Mouse (Mus musculus) gastrocnemius, adult 2 months (tissue): ENCODE results near the gene Rbl2. TPM values are rescaled to one million over a fixed set of nuclear protein-coding genes. Genes with fewer than 3 reads are reported as not detected.

Source experiments
- DNase-seq: peaks from one replicate; pipeline ENCODE4 v3.0.0; 2022
- H3K27ac ChIP-seq: fragments of 200-600 bp; 2 replicates; pipeline ENCODE4 v1.8.1; 2022; ENCODE audit warnings: mild to moderate bottlenecking
- H3K4me3 ChIP-seq: fragments of 200-600 bp; 2 replicates; pipeline ENCODE4 v1.8.1; 2022; ENCODE audit warnings: mild to moderate bottlenecking, moderate library complexity
- CTCF ChIP-seq: fragments of 200-600 bp; IDR thresholded peaks from 2 replicates; pipeline ENCODE4 v1.8.1; 2022; ENCODE audit warnings: antibody characterized with exemption, mild to moderate bottlenecking, moderate library complexity
- intact Hi-C: fragments of 180-260 bp; cut with DNase I; formaldehyde crosslinking; loops from one replicate; pipeline ENCODE4 v1.15.1; 2025
- total RNA-seq, 2 experiments: library from RNA; stranded (reverse); gene quantifications; 2 replicates each; pipeline ENCODE4 v1.2.3; 2021

Rbl2 gene
- total RNA-seq, 2 experiments from 2014 or later: 39.4 to 40.1 TPM

GRCm38 (mm10) chr8:91149298-91149697, 79.4 kb downstream of the Rbl2 start:
- Histone ChIP-seq H3K4me3 (no peak overlapping the region), H3K27ac (no peak overlapping the region)
- DNase-seq: no peak
- intact Hi-C loops: no loop called here
- no peak for TF ChIP-seq CTCF

DNA sequence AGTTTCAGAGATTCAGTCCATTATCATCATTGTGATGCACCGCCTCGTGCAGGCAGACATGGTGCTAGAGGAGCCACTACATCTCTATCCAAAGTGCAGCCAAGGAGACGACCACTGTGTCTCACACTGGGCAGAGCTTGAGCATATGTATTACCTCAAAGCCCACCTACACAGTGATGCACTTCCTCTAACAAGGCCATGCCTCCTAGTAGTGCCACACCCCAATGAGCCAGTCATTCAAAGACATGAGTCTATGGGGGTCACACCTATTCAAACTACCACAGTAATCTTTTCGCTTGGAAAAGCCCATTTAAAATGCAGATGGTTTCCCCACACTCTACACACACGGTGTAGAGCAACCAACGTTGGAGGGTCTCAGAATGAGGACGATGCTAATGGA, 81.7 kb downstream of the Rbl2 start:
- Histone ChIP-seq H3K4me3 (no peak overlapping the region), H3K27ac (no peak overlapping the region)
- DNase-seq: no peak
- intact Hi-C loops: no loop called here
- TF ChIP-seq CTCF: no peak

DNA sequence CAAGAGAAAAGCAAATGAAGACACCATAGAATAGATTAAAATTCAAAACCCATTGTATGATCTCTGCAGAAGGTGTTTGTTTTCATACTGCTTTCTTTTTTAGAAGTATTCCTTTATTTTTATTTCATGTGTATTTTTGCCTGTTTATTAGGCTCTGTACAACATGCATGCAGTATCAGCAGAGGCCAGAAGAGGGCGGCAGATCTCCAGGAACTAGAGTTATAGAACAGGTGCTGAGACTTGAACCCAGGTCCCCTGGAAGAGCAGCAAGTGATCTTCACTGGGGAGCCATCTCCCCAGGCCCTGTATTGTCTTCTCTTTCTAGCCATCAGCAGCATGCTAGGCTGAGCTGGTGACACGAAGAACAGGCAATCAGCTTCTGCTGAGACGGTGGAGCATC, 84.0 kb downstream of the Rbl2 start:
- TF ChIP-seq CTCF: peak; percentile 23
- Histone ChIP-seq H3K27ac (no peak overlapping the region), H3K4me3 (no peak overlapping the region)
- DNase-seq: no peak
- intact Hi-C loops: no loop called here

GRCm38 (mm10) chr8:91154564-91154963, 84.7 kb downstream of the Rbl2 start:
- Histone ChIP-seq H3K4me3 (no peak overlapping the region), H3K27ac (no peak overlapping the region)
- TF ChIP-seq CTCF: peak; percentile 44
- intact Hi-C loops: no loop called here
- DNase-seq: peak; percentile 36

GRCm38 (mm10) chr8:91158617-91159016, 88.8 kb downstream of the Rbl2 start:
- intact Hi-C loops: no loop called here
- DNase-seq: no peak

DNA sequence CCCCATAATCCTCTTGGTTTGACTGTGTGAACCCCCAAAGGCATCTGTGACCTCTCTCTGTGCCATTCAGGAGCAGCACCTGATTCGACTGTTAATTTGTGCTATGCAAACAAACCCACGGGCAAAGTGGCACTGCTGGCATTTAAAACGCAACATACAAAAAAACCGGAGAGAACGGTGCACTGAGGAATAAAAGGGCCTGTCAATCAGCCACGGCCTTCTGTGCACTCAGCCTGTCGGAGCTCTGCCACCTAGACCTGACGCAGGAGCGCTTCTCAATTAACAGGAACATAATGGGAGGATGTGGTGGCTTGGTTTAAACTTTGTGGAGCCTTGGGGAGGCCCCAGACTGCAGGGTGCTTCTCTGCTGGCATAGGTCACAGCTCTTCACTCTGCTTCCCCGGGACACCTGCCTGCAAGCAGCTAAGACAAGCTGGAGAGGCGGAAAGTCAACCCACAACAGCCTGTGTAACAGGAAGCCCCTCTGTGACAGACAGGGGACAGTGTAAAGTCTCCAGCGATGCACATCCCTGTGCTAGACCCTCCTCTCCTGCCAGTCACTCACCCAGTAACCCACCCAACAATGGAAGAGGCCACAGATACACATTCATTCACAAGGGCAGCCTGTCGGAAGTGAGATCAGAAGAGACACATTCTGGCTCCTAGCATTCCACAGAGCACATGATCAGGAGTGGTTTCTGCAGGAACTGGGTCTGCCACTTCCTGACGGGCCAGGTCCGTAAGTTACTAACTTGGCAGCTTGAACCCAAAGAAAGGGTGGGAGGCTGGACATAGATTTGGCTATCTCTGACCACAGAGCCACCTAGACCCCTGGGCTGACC, 90.3 kb downstream of the Rbl2 start:
- Histone ChIP-seq H3K27ac (no peak overlapping the region), H3K4me3 (no peak overlapping the region)
- DNase-seq: no peak
- intact Hi-C loops: no loop called here
- TF ChIP-seq CTCF: no peak

More at GRCm38 (mm10) chr8:91158617-91159016, 88.8 kb downstream of the Rbl2 start:
- Histone ChIP-seq H3K4me3 (no peak overlapping the region), H3K27ac (no peak overlapping the region)
- no peak for TF ChIP-seq CTCF

- Histone ChIP-seq H3K27ac (no peak overlapping the region), H3K4me3 (no peak overlapping the region)
- intact Hi-C loops: no loop called here
- no peak for DNase-seq
- no peak for TF ChIP-seq CTCF
These were observed 100.3 kb downstream of the Rbl2 start for GRCm38 (mm10) chr8:91170152-91170551.

DNA sequence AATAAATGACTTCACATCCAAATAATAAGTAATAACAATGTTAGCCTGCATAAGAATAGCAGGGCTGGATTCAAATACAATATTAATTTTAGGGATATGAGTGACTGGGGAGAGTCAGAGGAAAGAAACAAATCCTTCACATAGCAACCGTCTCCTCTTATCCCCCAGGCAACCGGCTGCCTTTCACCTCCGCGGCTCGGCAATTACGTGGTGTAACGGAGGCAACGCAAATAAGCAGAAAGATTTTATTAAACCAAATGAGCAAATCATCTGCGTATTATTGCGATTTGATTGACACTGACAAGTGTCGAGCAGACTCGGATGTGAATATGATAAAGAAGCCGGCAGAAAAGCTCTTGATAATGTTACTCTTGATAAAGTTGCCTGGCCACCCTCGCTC, 101.1 kb downstream of the Rbl2 start:
- H3K4me3 ChIP-seq: peak overlapping the region; percentile 35
- no peak for DNase-seq
- TF ChIP-seq CTCF: no peak
- no peak overlapping the region for H3K27ac ChIP-seq
- intact Hi-C loops: no loop called here

DNA sequence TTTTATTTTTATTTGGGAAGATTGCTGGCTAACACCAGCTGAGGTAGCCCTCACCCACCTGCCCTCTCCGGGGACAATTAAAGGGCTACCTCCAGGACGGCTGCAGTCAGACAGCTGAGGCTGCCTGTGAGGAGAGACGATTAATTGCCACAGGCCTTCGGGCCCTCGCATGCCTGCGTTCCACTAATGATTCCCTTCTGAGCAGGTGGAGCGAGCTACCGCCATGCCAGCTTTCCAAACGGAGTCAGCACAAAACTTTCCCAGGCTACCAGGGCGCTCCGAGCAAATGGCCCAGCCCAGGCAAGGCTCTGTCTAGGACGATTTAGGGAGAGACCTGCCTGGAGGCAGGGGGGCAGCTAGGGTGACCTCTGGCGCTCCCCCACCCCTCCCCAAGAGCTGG, 101.7 kb downstream of the Rbl2 start:
- H3K4me3 ChIP-seq: no peak overlapping the region
- DNase-seq: no peak
- TF ChIP-seq CTCF: no peak
- no peak overlapping the region for H3K27ac ChIP-seq
- intact Hi-C loops: no loop called here

Other genes starting within 250 kb of the Rbl2 start
- gene Chd9, start 241.7 kb upstream of the Rbl2 start, total RNA-seq: 10 to 100 TPM; 47.2 to 49.5 TPM
- 10 to 100 TPM; 51.7 to 54.2 TPM for gene Aktip, start 129.9 kb downstream of the Rbl2 start, total RNA-seq
- gene Rpgrip1l, start 243.2 kb downstream of the Rbl2 start, total RNA-seq: 1 to 10 TPM; 2.0 to 2.3 TPM
- gene Fto, start 243.5 kb downstream of the Rbl2 start, total RNA-seq: 10 to 100 TPM; 81.7 to 85.5 TPM